Mouse (Mus musculus): ENCODE results near the gene Prune2.

DNA sequence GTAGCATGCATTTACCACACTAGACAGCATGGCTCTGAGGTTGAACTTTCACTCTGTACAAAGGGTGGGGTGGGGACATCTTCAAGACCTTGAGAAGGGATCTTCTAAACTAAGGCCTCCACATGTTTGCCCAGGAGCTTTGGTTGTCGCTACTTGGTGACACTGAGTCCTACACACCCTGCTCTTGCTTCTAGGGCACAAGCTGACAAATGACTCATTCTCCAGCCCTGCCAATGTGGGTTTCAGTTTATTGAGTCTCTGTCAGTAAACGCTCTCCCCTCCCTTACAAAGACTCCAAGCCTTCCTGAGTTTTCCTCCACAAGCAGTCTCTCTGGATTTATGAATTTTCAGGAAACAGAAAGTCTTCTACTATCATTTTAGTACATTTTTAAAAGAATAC, 307.3 kb downstream of the Prune2 start:
- no peak for TF ChIP-seq CTCF (IDR thresholded peaks at IDR 0.05; ENCODE audit: low read depth, low read length)
- TF ChIP-seq GATA2 (IDR thresholded peaks at IDR 0.05; ENCODE audit: borderline replicate concordance, low read depth, low read length): no peak
- no peak for TF ChIP-seq TAL1 (conservative IDR thresholded peaks at IDR 0.05; ENCODE audit: low read depth, low read length)
- TF ChIP-seq GATA1 (IDR thresholded peaks at IDR 0.05; ENCODE audit: borderline replicate concordance, low read length): no peak
